ENCODE assay signal across 8 mouse cellular contexts in the genomic region with DNA sequence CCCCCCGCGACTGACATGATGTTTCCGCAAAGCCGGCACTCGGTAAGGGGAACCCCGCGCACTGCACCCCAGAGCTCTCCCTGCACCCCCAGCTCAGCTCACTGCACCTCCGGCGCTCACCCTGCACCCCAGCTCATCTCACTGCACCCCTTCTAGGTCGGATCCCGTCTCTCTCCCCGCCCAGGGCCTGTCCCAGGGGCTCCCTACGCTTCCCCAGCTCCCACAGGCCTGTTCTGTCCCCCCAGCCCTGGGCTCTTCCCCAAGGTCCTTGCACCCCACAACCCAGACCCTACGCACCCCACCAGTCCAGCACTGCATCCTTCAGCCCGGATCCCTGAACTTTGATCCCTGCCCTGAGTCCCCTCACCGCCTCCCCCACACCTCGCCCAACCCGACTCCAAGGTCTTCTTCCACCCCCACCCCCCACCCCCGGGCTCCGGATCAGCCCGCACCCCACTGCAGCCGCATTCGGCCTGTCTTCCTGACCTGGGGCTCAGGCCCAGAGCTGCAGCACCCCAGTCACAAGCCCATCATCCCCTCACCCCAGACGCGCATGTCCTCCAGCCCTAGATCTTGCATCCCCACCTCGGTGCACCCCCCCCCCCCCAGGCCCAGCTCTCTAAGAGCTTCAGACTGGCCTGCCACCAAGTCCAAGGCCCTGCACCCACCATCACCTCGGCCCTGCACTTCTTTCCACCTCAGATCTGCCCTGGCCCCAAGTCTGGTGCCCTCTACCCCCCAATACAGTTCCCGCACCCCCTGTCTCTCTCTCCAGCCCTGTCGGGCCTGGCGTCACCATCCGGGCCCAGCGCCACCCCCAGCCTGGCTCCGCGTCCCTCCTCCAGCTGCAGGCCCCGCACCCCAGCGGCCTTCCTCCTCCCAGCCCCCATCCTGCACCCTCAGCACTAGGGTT. TPM values are rescaled to one million over a fixed set of nuclear protein-coding genes. Genes with fewer than 3 reads are reported as not detected.
A peak's percentile ranks its signal among the peaks of the same experiment; 100 is the strongest.
DNase-seq lines count a peak whose midpoint lies in the region; ATAC-seq lines count a peak whose summit lies in the region.

No protein-coding gene starts in this region.

- peak overlapping the region; percentile 88 for H3K27ac ChIP-seq in hindbrain, embryonic 12.5 days

- peak overlapping the region; percentile 92 for H3K9ac ChIP-seq in hindbrain, embryonic 12.5 days

- H3K27me3 ChIP-seq in hindbrain, embryonic 12.5 days: peaks cover 13% of the 10 kb centered on the region

- peaks cover 43% of the 10 kb centered on the region for H3K4me1 ChIP-seq in hindbrain, embryonic 12.5 days

- H3K36me3 ChIP-seq in hindbrain, embryonic 12.5 days: peaks cover 16% of the 10 kb centered on the region; the same call in 1 of the 2 replicates

- WGBS in hindbrain, embryonic 12.5 days: 2% methylated on average over 32 of the region's 36 CpGs

- H3K9me3 ChIP-seq in hindbrain, embryonic 12.5 days (replicated peaks): no peaks in the 10 kb centered on the region

- peak; percentile 42 for ATAC-seq in hindbrain, embryonic 12.5 days (ENCODE audit: low FRiP score)
- no peak; the same call in 1 of the 2 replicates for ATAC-seq in monocyte, adult 5-6 weeks (replicated peaks; ENCODE audit: insufficient number of reproducible peaks, low FRiP score, low TSS enrichment, poor library complexity, severe bottlenecking)

- H3K4me2 ChIP-seq in hindbrain, embryonic 12.5 days (replicated peaks): peak overlapping the region; percentile 91

- H3K4me3 ChIP-seq in hindbrain, embryonic 12.5 days: peak overlapping the region; percentile 65

- DNase-seq in NIH3T3 (ENCODE audit: low read depth): peak; percentile 73
- DNase-seq in cerebellum, adult 8-10 months: peak; percentile 67
- DNase-seq in frontal cortex, postnatal 36 days (ENCODE audit: low spot score in 2 of 2): peak; percentile 74 to 76
- DNase-seq in layer of hippocampus, postnatal 14 days (ENCODE audit: low spot score in 2 of 2): peak; percentile 60 to 65
- DNase-seq in lung, postnatal 14 days: peak; percentile 76
- DNase-seq in right cerebral cortex, adult 2 months (ENCODE audit: low spot score in 2 of 2): peak; percentile 77 to 79

RNA-seq across cellular contexts. Expression of a gene that starts 0.6 kb away (rescaled TPM):
- polyA plus RNA-seq in hindbrain, embryonic 12.5 days (2016; fragmentation: Nextera tagmentation; extraction: Ambion mirVana): 476 and 504 TPM in 2 replicates
- total RNA-seq in layer of hippocampus, postnatal 14 days (2021): 100 to 1,000 TPM; 639 to 673 TPM
- 129 to 254 TPM (median 141 TPM) in 3 replicates for total RNA-seq in monocyte, adult 5-6 weeks (2017)

RNA-seq across cellular contexts. Expression of a gene that starts 14.5 kb away (rescaled TPM):
- 30.6 and 32.1 TPM in 2 replicates for polyA plus RNA-seq in hindbrain, embryonic 12.5 days (2016; fragmentation: Nextera tagmentation; extraction: Ambion mirVana)
- total RNA-seq in layer of hippocampus, postnatal 14 days (2021): 10 to 100 TPM; 23.3 to 25.9 TPM
- 2.0 to 3.2 TPM (median 2.7 TPM) in 3 replicates for total RNA-seq in monocyte, adult 5-6 weeks (2017)

RNA-seq across cellular contexts. Expression of a gene that starts 14.9 kb away (rescaled TPM):
- 75.2 and 76.3 TPM in 2 replicates for polyA plus RNA-seq in hindbrain, embryonic 12.5 days (2016; fragmentation: Nextera tagmentation; extraction: Ambion mirVana)
- total RNA-seq in layer of hippocampus, postnatal 14 days (2021): 100 to 1,000 TPM; 120 to 121 TPM
- total RNA-seq in monocyte, adult 5-6 weeks (2017): 2.2 to 17.5 TPM (median 15.1 TPM) in 3 replicates

RNA-seq across cellular contexts. Expression of a gene that starts 35.9 kb away (rescaled TPM):
- 0.75 and 0.82 TPM in 2 replicates for polyA plus RNA-seq in hindbrain, embryonic 12.5 days (2016; fragmentation: Nextera tagmentation; extraction: Ambion mirVana)
- 1 to 10 TPM; 2.4 to 4.2 TPM for total RNA-seq in layer of hippocampus, postnatal 14 days (2021)
- 20.3 to 41.0 TPM (median 29.4 TPM) in 3 replicates for total RNA-seq in monocyte, adult 5-6 weeks (2017)

RNA-seq across cellular contexts. Expression of a gene that starts 41.0 kb away (rescaled TPM):
- 8.2 and 8.3 TPM in 2 replicates for polyA plus RNA-seq in hindbrain, embryonic 12.5 days (2016; fragmentation: Nextera tagmentation; extraction: Ambion mirVana)
- 1 to 10 TPM; 2.0 to 3.5 TPM for total RNA-seq in layer of hippocampus, postnatal 14 days (2021)
- not detected in 3 replicates for total RNA-seq in monocyte, adult 5-6 weeks (2017)
